9 mouse cellular contexts compared by ENCODE assay signal in genomic region chr8:117697248-117697647, GRCm38 (mm10). TPM values are rescaled to one million over a fixed set of nuclear protein-coding genes. Genes with fewer than 3 reads are reported as not detected.
A peak's percentile ranks its signal among the peaks of the same experiment; 100 is the strongest.
DNase-seq lines count a peak whose midpoint lies in the region; ATAC-seq and TF ChIP-seq lines count a peak whose summit lies in the region.
"Had no signal": no experiment of that assay in that cellular context is flagged by ENCODE, and none has a peak within 500 bp of the region (broad histone marks: within the 10 kb centered on the region; RNA-seq: fewer than 3 reads in every experiment).

No protein-coding gene starts in this region.

- H3K36me3 ChIP-seq in kidney, embryonic 14.5 days (ENCODE audit: control insufficient read depth, insufficient read depth, low read length), result no peaks in the 10 kb centered on the region
- H3K36me3 ChIP-seq in E14TG2a.4 (ENCODE audit: insufficient read depth, low read length), result no peaks in the 10 kb centered on the region
- H3K36me3 ChIP-seq: embryonic facial prominence, embryonic 12.5 days had no signal

- H3K4me1 ChIP-seq in kidney, embryonic 14.5 days (ENCODE audit: control insufficient read depth, insufficient read depth, low read length), result no peaks in the 10 kb centered on the region
- peaks cover 12% of the 10 kb centered on the region for H3K4me1 ChIP-seq in E14TG2a.4 (replicated peaks; ENCODE audit: low read depth, low read length)

- 38% methylated on average over 5 of the region's 5 CpGs for WGBS in kidney, embryonic 14.5 days

- no peak overlapping the region for H3K4me2 ChIP-seq in kidney, embryonic 14.5 days (replicated peaks; ENCODE audit: low read depth, low read length)
- H3K4me2 ChIP-seq: embryonic facial prominence, embryonic 12.5 days had no signal

- TF ChIP-seq CTCF in E14TG2a.4 (conservative IDR thresholded peaks at IDR 0.05; ENCODE audit: low read length), result peak; percentile 45

- peak; percentile 64 for DNase-seq in kidney, adult 9 months
- DNase-seq in A20 (ENCODE audit: low read depth, low spot score), result peak; percentile 48
- DNase-seq in cerebellum, postnatal 36 days, result peak; percentile 22 to 30
- DNase-seq in lung, postnatal 14 days, result peak; percentile 25
- no peak for DNase-seq in urinary bladder, postnatal 10 days (ENCODE audit: low spot score)

- no peak for ATAC-seq in kidney, embryonic 14.5 days (ENCODE audit: low FRiP score, low TSS enrichment)
- ATAC-seq in erythroblast, adult 5-6 weeks (replicated peaks; ENCODE audit: low FRiP score, poor library complexity, severe bottlenecking), result no peak

- no peaks in the 10 kb centered on the region for H3K9me3 ChIP-seq in kidney, embryonic 14.5 days (ENCODE audit: control insufficient read depth, low read length)
- H3K9me3 ChIP-seq in E14TG2a.4 (ENCODE audit: low read length), result peaks cover 21% of the 10 kb centered on the region
- H3K9me3 ChIP-seq: embryonic facial prominence, embryonic 12.5 days had no signal

- no peaks in the 10 kb centered on the region for H3K27me3 ChIP-seq in kidney, embryonic 14.5 days (ENCODE audit: control insufficient read depth, insufficient read depth, low read length)
- peaks cover 2% of the 10 kb centered on the region; the same call in 1 of the 2 replicates for H3K27me3 ChIP-seq in E14TG2a.4 (ENCODE audit: insufficient read depth, low read length)
- H3K27me3 ChIP-seq: embryonic facial prominence, embryonic 12.5 days had no signal

- H3K4me3 ChIP-seq in kidney, embryonic 14.5 days (ENCODE audit: low read length), result no peak overlapping the region
- H3K4me3 ChIP-seq in E14TG2a.4 (replicated peaks; ENCODE audit: low read length), result no peak overlapping the region
- H3K4me3 ChIP-seq: embryonic facial prominence, embryonic 12.5 days had no signal

- no peak overlapping the region for H3K27ac ChIP-seq in kidney, embryonic 14.5 days (ENCODE audit: low read depth, low read length)
- H3K27ac ChIP-seq: embryonic facial prominence, embryonic 12.5 days had no signal

- H3K9ac ChIP-seq in kidney, embryonic 14.5 days (ENCODE audit: low read depth, low read length), result no peak overlapping the region
- H3K9ac ChIP-seq: embryonic facial prominence, embryonic 12.5 days had no signal

RNA-seq across cellular contexts. Expression of gene Hsd17b2, which starts 4.5 kb away (rescaled TPM):
- polyA plus RNA-seq in kidney, embryonic 14.5 days (2014; fragmentation: Nextera tagmentation; extraction: Ambion mirVana), result 0.34 TPM in 1 of 2 replicates, not detected in the other
- not detected in 2 replicates for total RNA-seq in erythroblast, adult 5-6 weeks (2015; ENCODE audit: low replicate concordance)
- total RNA-seq in erythroblast, adult 5-6 weeks (2017; ENCODE audit: low replicate concordance), result 1.0 TPM in 1 of 2 replicates, not detected in the other
- polyA plus RNA-seq: embryonic facial prominence, embryonic 12.5 days had no signal

RNA-seq across cellular contexts. Expression of gene Sdr42e1, which starts 23.8 kb away (rescaled TPM):
- polyA plus RNA-seq in kidney, embryonic 14.5 days (2014; fragmentation: Nextera tagmentation; extraction: Ambion mirVana), result 1.5 and 2.1 TPM in 2 replicates
- total RNA-seq in erythroblast, adult 5-6 weeks (2015; ENCODE audit: low replicate concordance), result 0.96 and 4.0 TPM in 2 replicates
- 0.42 TPM in 1 of 2 replicates, not detected in the other for total RNA-seq in erythroblast, adult 5-6 weeks (2017; ENCODE audit: low replicate concordance)
